Mouse (Mus musculus) ES-Bruce4 (cell line): ENCODE measurements around the gene Agbl4.

Source experiments
- CTCF ChIP-seq: IDR thresholded peaks from one replicate; pipeline ENCODE4 v1.8.1; 2011; ENCODE audit warnings: low read depth, low read length
- EP300 ChIP-seq: IDR thresholded peaks from 2 replicates; pipeline ENCODE4 v1.6.1; 2011; ENCODE audit warnings: low read depth, low read length; ENCODE audit not compliant: insufficient read depth
- POLR2A ChIP-seq: IDR thresholded peaks from one replicate; pipeline ENCODE4 v1.8.1; 2011; ENCODE audit warnings: low read length; ENCODE audit not compliant: insufficient read depth

DNA sequence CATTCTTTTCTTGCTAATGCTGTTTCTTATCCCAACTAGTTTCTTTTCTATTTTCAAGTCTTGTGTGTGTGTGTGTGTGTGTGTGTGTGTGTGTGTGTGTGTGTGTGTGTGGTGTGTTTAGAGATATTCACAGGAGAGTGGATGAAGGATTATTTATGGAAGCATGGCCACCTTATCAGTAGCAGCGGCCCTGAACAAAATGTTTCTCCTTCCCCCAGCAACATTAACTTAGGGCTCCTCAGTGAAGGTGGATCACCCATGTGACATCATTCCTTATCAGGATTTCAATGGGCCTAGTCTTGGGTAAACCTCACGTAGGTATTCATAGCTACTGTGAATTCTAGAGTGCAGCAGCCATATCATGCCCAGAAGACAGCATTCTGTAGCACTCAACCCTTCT is 22.8 kb downstream of the Agbl4 start:
- TF ChIP-seq POLR2A (no peak), EP300 (no peak), CTCF (no peak)
